Mouse (Mus musculus): ENCODE data around the gene Mrps24. TPM values are rescaled to one million over a fixed set of nuclear protein-coding genes. Genes with fewer than 3 reads are reported as not detected.

Mrps24 gene
- polyA plus RNA-seq (2015; fragmentation: Nextera tagmentation; extraction: Ambion mirVana): 160 and 177 TPM in 2 replicates

GRCm38 (mm10) chr11:5715630-5716105 lies at the start of gene Mrps24:
Gene Mrps24, minus strand, starts transcription at chr11:5715680.
- peaks cover 48% of the 10 kb centered on the region for H3K36me3 ChIP-seq
- no peaks in the 10 kb centered on the region for H3K27me3 ChIP-seq

GRCm38 (mm10) chr11:5762633-5762982 lies 47.1 kb upstream of the Mrps24 start:
- Histone ChIP-seq H3K4me1 (replicated peaks) (peaks cover 15% of the 10 kb centered on the region), H3K4me2 (replicated peaks) (peak overlapping the region; percentile 61), H3K4me3 (replicated peaks) (peak overlapping the region; percentile 76), H3K9ac (replicated peaks) (peak overlapping the region; percentile 91; the same call in 1 of the 2 replicates), H3K27ac (peak overlapping the region; percentile 92), H3K27me3 (no peaks in the 10 kb centered on the region), H3K9me3 (no peaks in the 10 kb centered on the region), H3K36me3 (no peaks in the 10 kb centered on the region)
- 23% methylated on average over 6 of the region's 6 CpGs for WGBS
- peak; percentile 68 for ATAC-seq

More at GRCm38 (mm10) chr11:5715630-5716105, at the start of gene Mrps24:
- Histone ChIP-seq H3K27ac (no peak within 1 kb of the TSS), H3K4me1 (replicated peaks) (no peaks in the 10 kb centered on the region), H3K4me3 (replicated peaks) (no peak within 1 kb of the TSS), H3K4me2 (replicated peaks) (no peak within 1 kb of the TSS), H3K9ac (replicated peaks) (no peak within 1 kb of the TSS), H3K9me3 (no peaks in the 10 kb centered on the region)
- WGBS: 86% methylated on average over 14 of the region's 14 CpGs
- ATAC-seq: no peak

GRCm38 (mm10) chr11:5761820-5762632 lies 46.5 kb upstream of the Mrps24 start, which contains the start of gene Urgcp:
Gene Urgcp, minus strand, starts transcription at chr11:5762376.
- no peaks in the 10 kb centered on the region for H3K9me3 ChIP-seq
- H3K36me3 ChIP-seq: no peaks in the 10 kb centered on the region
- peak; percentile 99 for ATAC-seq
- H3K4me2 ChIP-seq (replicated peaks): peak within 1 kb of the TSS; percentile 61
- H3K9ac ChIP-seq (replicated peaks): peak within 1 kb of the TSS; percentile 91
- peaks cover 15% of the 10 kb centered on the region for H3K4me1 ChIP-seq (replicated peaks)
- H3K27me3 ChIP-seq: no peaks in the 10 kb centered on the region
- under 1% methylated on average over 68 of the region's 68 CpGs for WGBS
- peak within 1 kb of the TSS; percentile 76 for H3K4me3 ChIP-seq (replicated peaks)
- H3K27ac ChIP-seq: peak within 1 kb of the TSS; percentile 92

- no peak for ATAC-seq
- no peak overlapping the region for H3K27ac ChIP-seq
- peaks cover 11% of the 10 kb centered on the region; the same call in 1 of the 2 replicates for H3K36me3 ChIP-seq
- H3K9me3 ChIP-seq: 0 out of 2 replicates have a peak, but pooled peaks cover 4% of the 10 kb centered on the region
- no peak overlapping the region for H3K4me2 ChIP-seq (replicated peaks)
- 92% methylated on average over 2 of the region's 2 CpGs for WGBS
- H3K4me1 ChIP-seq (replicated peaks): no peaks in the 10 kb centered on the region
- H3K27me3 ChIP-seq: no peaks in the 10 kb centered on the region
- H3K9ac ChIP-seq (replicated peaks): no peak overlapping the region
- no peak overlapping the region for H3K4me3 ChIP-seq (replicated peaks)
Observed at GRCm38 (mm10) chr11:5753755-5754154, 38.3 kb upstream of the Mrps24 start.

GRCm38 (mm10) chr11:5744951-5745350 lies 29.5 kb upstream of the Mrps24 start:
- Histone ChIP-seq H3K9ac (replicated peaks) (no peak overlapping the region), H3K4me2 (replicated peaks) (no peak overlapping the region), H3K4me3 (replicated peaks) (no peak overlapping the region), H3K27ac (no peak overlapping the region), H3K4me1 (replicated peaks) (peaks cover 14% of the 10 kb centered on the region), H3K36me3 (no peaks in the 10 kb centered on the region), H3K27me3 (no peaks in the 10 kb centered on the region), H3K9me3 (no peaks in the 10 kb centered on the region)
- 75% methylated on average over 2 of the region's 2 CpGs for WGBS
- no peak for ATAC-seq

GRCm38 (mm10) chr11:5742106-5742505 lies 26.6 kb upstream of the Mrps24 start:
- WGBS: 76% methylated on average over 7 of the region's 7 CpGs

GRCm38 (mm10) chr11:5740965-5741627 lies 25.6 kb upstream of the Mrps24 start:
- Histone ChIP-seq H3K9ac (replicated peaks) (peak overlapping the region; percentile 94), H3K9me3 (no peaks in the 10 kb centered on the region), H3K36me3 (no peaks in the 10 kb centered on the region), H3K4me3 (replicated peaks) (peak overlapping the region; percentile 85), H3K4me2 (replicated peaks) (peak overlapping the region; percentile 96), H3K4me1 (replicated peaks) (peaks cover 17% of the 10 kb centered on the region), H3K27me3 (no peaks in the 10 kb centered on the region), H3K27ac (peak overlapping the region; percentile 74)
- under 1% methylated on average over 42 of the region's 50 CpGs for WGBS
- ATAC-seq: peak; percentile 90

More at GRCm38 (mm10) chr11:5742106-5742505, 26.6 kb upstream of the Mrps24 start:
- Histone ChIP-seq H3K9ac (replicated peaks) (no peak overlapping the region), H3K4me1 (replicated peaks) (peaks cover 17% of the 10 kb centered on the region), H3K9me3 (no peaks in the 10 kb centered on the region), H3K4me2 (replicated peaks) (no peak overlapping the region), H3K4me3 (replicated peaks) (no peak overlapping the region), H3K36me3 (no peaks in the 10 kb centered on the region), H3K27me3 (no peaks in the 10 kb centered on the region), H3K27ac (no peak overlapping the region)
- no peak for ATAC-seq

GRCm38 (mm10) chr11:5740599-5740964 lies 25.1 kb upstream of the Mrps24 start:
- ATAC-seq: no peak; the same call in none of the 2 replicates
- Histone ChIP-seq H3K9me3 (no peaks in the 10 kb centered on the region), H3K4me2 (replicated peaks) (peak overlapping the region; percentile 96), H3K27ac (peak overlapping the region; percentile 74), H3K4me3 (replicated peaks) (peak overlapping the region; percentile 85), H3K9ac (replicated peaks) (peak overlapping the region; percentile 94), H3K27me3 (no peaks in the 10 kb centered on the region), H3K36me3 (no peaks in the 10 kb centered on the region), H3K4me1 (replicated peaks) (peaks cover 17% of the 10 kb centered on the region)
- WGBS: under 1% methylated on average over 26 of the region's 26 CpGs

- no peak overlapping the region; the same call in 1 of the 2 replicates for H3K9ac ChIP-seq (replicated peaks)
- H3K9me3 ChIP-seq: no peaks in the 10 kb centered on the region
- no peaks in the 10 kb centered on the region for H3K27me3 ChIP-seq
- WGBS: 69% methylated on average over 3 of the region's 3 CpGs
- H3K4me1 ChIP-seq (replicated peaks): peaks cover 17% of the 10 kb centered on the region
- no peak overlapping the region for H3K27ac ChIP-seq
- ATAC-seq: no peak
- H3K4me3 ChIP-seq (replicated peaks): peak overlapping the region; percentile 85; the same call in 1 of the 2 replicates
- H3K36me3 ChIP-seq: no peaks in the 10 kb centered on the region
- peak overlapping the region; percentile 96 for H3K4me2 ChIP-seq (replicated peaks)
Observed at GRCm38 (mm10) chr11:5739846-5740245, 24.4 kb upstream of the Mrps24 start.

- Histone ChIP-seq H3K4me3 (replicated peaks) (no peak overlapping the region), H3K4me2 (replicated peaks) (no peak overlapping the region), H3K27me3 (no peaks in the 10 kb centered on the region), H3K9ac (replicated peaks) (no peak overlapping the region), H3K36me3 (no peaks in the 10 kb centered on the region), H3K27ac (no peak overlapping the region), H3K9me3 (no peaks in the 10 kb centered on the region), H3K4me1 (replicated peaks) (peaks cover 17% of the 10 kb centered on the region)
- ATAC-seq: no peak
- 89% methylated on average over 5 of the region's 5 CpGs for WGBS
Observed at GRCm38 (mm10) chr11:5738888-5739632, 23.6 kb upstream of the Mrps24 start.

GRCm38 (mm10) chr11:5737137-5737536 lies 21.7 kb upstream of the Mrps24 start:
- no peak for ATAC-seq
- no peaks in the 10 kb centered on the region for H3K9me3 ChIP-seq

More at GRCm38 (mm10) chr11:5737137-5737536, 21.7 kb upstream of the Mrps24 start:
- Histone ChIP-seq H3K27me3 (no peaks in the 10 kb centered on the region), H3K4me2 (replicated peaks) (no peak overlapping the region), H3K36me3 (no peaks in the 10 kb centered on the region), H3K4me1 (replicated peaks) (peaks cover 27% of the 10 kb centered on the region), H3K9ac (replicated peaks) (no peak overlapping the region), H3K27ac (no peak overlapping the region), H3K4me3 (replicated peaks) (no peak overlapping the region)
- 87% methylated on average over 5 of the region's 5 CpGs for WGBS
